Mouse (Mus musculus) brain, embryonic 14.5 days (tissue): ENCODE results near the gene Fn1.

ENCODE experiments used
- CTCF ChIP-seq: fragments of 200-500 bp; IDR thresholded peaks from 2 replicates; pipeline ENCODE4 v1.5.1; 2012; ENCODE audit warnings: inconsistent platforms, mild to moderate bottlenecking, moderate library complexity, borderline replicate concordance; ENCODE audit not compliant: insufficient read depth, insufficient read length; ENCODE audit errors: extremely low read depth
- POLR2A ChIP-seq: fragments of 200-500 bp; IDR thresholded peaks from 2 replicates; pipeline ENCODE4 v1.6.1; 2012; ENCODE audit warnings: mild to moderate bottlenecking, inconsistent platforms, borderline replicate concordance; ENCODE audit not compliant: poor library complexity, insufficient read depth, insufficient read length, severe bottlenecking; ENCODE audit errors: extremely low read depth

GRCm38 (mm10) chr1:71681306-71681705 lies 28.3 kb upstream of the Fn1 start:
- TF ChIP-seq CTCF (no peak), POLR2A (no peak)
